Mouse (Mus musculus) heart, embryonic 11.5 days (tissue): Measurements from ENCODE around the gene Best2. TPM values are rescaled to one million over a fixed set of nuclear protein-coding genes. Genes with fewer than 3 reads are reported as not detected.

Source experiments
- ATAC-seq: fragments of 200-750 bp; cut with Nextera tagmentation; replicated peaks from 2 replicates; pipeline ENCODE4 v1.8.0; 2017; ENCODE audit warnings: moderate library complexity; ENCODE audit not compliant: insufficient number of reproducible peaks, low FRiP score, low TSS enrichment
- H3K27ac ChIP-seq: fragments of 300-500 bp; sonication (generic); 2 replicates; pipeline ENCODE4 v1.5.1; 2014; ENCODE audit warnings: mild to moderate bottlenecking, low read depth, low read length
- H3K27me3 ChIP-seq: fragments of 300-500 bp; sonication (generic); 2 replicates; pipeline ENCODE4 v1.6.1; 2014; ENCODE audit warnings: mild to moderate bottlenecking, low read length, mixed read lengths; ENCODE audit not compliant: control insufficient read depth, insufficient read depth
- H3K36me3 ChIP-seq: fragments of 300-500 bp; sonication (generic); 2 replicates; pipeline ENCODE4 v1.6.1; 2014; ENCODE audit warnings: mild to moderate bottlenecking, low read length, moderate library complexity, mixed read lengths; ENCODE audit not compliant: control insufficient read depth, insufficient read depth
- H3K4me1 ChIP-seq: fragments of 300-500 bp; sonication (generic); 2 replicates; pipeline ENCODE4 v1.6.1; 2014; ENCODE audit warnings: low read length; ENCODE audit not compliant: control insufficient read depth, insufficient read depth
- H3K4me2 ChIP-seq: fragments of 300-500 bp; sonication (generic); 2 replicates; pipeline ENCODE4 v1.6.1; 2014; ENCODE audit warnings: mild to moderate bottlenecking, moderate library complexity
- H3K4me3 ChIP-seq: fragments of 300-500 bp; sonication (generic); 2 replicates; pipeline ENCODE4 v1.5.1; 2014; ENCODE audit warnings: low read depth, low read length
- H3K9ac ChIP-seq: fragments of 300-500 bp; sonication (generic); 2 replicates; pipeline ENCODE4 v1.6.1; 2014; ENCODE audit warnings: mild to moderate bottlenecking, low read depth, low read length, moderate library complexity
- H3K9me3 ChIP-seq: fragments of 300-500 bp; sonication (generic); replicated peaks from 2 replicates; pipeline ENCODE4 v1.6.1; 2016; ENCODE audit warnings: low read length; ENCODE audit not compliant: control insufficient read depth
- WGBS: fragments of 180-500 bp; shearing (Covaris S2); extraction: QIAGEN DNeasy Blood & Tissue Kit; methylation state at CpG from one replicate; pipeline ENCODE4 v1.1.7; 2014; ENCODE audit not compliant: insufficient replicate concordance; 5-methylcytosine and 5-hydroxymethylcytosine counted together
- polyA plus RNA-seq: library from polyadenylated mRNA; unstranded; fragments of >200 nt; fragmentation: Nextera tagmentation; extraction: Ambion mirVana; gene quantifications from 2 replicates; pipeline ENCODE4 v1.2.1, GENCODE M21; 2014

Gene Best2
- polyA plus RNA-seq: not detected in 2 replicates

DNA sequence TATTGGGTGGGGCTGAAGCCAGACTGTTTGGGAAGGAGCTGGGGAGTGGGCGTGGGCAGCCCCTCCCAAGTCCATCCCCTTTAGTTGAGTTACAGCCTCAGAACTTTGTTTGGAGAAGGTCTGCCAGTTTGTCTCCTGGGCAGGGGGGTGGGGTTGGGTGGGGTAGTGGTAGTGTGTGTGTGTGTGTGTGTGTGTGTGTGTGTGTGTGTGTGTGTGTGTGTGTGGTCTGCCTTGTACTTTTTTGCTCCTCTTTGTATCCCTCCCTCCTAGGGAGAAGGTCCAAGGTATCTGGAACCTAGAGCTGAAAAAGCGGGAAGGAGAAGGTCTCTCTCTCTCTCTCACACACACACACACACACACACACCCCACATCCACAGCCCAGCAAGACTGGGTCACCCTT is at the start of gene Best2:
Best2 (minus strand) TSS at position 101 of the 400 bp plus-strand sequence.
- H3K27me3 ChIP-seq: peaks cover 43% of the 10 kb centered on the region
- H3K9ac ChIP-seq: no peak within 1 kb of the TSS
- H3K4me2 ChIP-seq: peak within 1 kb of the TSS; percentile 55
- peak within 1 kb of the TSS; percentile 30 for H3K4me3 ChIP-seq
- H3K9me3 ChIP-seq: no peaks in the 10 kb centered on the region
- 45% methylated on average over 2 of the region's 2 CpGs for WGBS
- no peak within 1 kb of the TSS for H3K27ac ChIP-seq
- ATAC-seq: no peak
- H3K36me3 ChIP-seq: peaks cover 7% of the 10 kb centered on the region
- H3K4me1 ChIP-seq: no peaks in the 10 kb centered on the region

GRCm38 (mm10) chr8:85062603-85063002 is 48.3 kb upstream of the Best2 start:
- no peaks in the 10 kb centered on the region for H3K4me1 ChIP-seq
- ATAC-seq: no peak
- no peaks in the 10 kb centered on the region for H3K9me3 ChIP-seq
- no peaks in the 10 kb centered on the region for H3K27me3 ChIP-seq
- peaks cover 3% of the 10 kb centered on the region; the same call in 1 of the 2 replicates for H3K36me3 ChIP-seq
- H3K4me3 ChIP-seq: no peak overlapping the region
- WGBS: 87% methylated on average over 4 of the region's 4 CpGs
- no peak overlapping the region for H3K4me2 ChIP-seq
- no peak overlapping the region for H3K27ac ChIP-seq
- H3K9ac ChIP-seq: no peak overlapping the region

DNA sequence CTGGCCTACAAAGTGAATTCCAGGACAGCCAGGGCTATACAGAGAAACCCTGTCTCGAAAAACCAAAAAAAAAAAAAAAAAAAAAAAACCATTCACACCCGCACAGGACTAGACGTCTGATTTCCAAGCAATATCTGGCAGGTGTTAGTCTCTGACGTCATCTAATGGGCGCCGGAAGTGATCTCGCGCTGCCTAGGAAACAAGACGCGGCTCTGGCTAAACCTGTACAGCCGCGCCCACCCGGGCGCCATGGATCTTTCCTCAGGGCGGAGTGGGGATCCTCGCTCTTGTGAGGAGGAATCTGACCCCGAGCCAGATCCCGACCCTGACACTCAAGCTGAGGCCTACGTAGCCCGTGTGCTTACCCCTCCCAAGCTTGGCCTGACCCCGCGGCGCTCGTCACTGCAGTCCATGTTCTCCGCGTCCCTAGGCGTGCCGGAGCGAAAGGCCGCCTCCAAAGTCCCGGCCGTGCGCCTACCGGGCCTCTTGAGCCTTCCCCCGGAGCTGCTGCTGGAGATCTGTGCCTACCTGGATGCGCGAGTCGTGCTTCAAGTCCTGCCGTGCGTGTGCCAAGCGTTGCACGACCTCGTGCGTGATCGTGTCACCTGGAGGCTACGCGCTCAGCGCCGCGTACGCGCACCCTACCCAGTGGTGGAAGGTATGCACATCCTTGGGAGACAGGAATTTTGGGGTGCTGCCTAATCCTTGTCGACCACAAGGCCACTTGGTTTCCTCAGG is 45.7 kb upstream of the Best2 start, which contains the start of gene Fbxw9:
Fbxw9 (plus strand) TSS at position 177 of the 738 bp plus-strand sequence.
- WGBS: under 1% methylated on average over 52 of the region's 53 CpGs
- peak within 1 kb of the TSS; percentile 70 for H3K9ac ChIP-seq
- ATAC-seq: peak; percentile 84
- H3K36me3 ChIP-seq: peaks cover 14% of the 10 kb centered on the region
- H3K4me1 ChIP-seq: no peaks in the 10 kb centered on the region
- no peaks in the 10 kb centered on the region for H3K27me3 ChIP-seq
- H3K27ac ChIP-seq: no peak within 1 kb of the TSS; the same call in 1 of the 2 replicates
- H3K9me3 ChIP-seq: no peaks in the 10 kb centered on the region
- peak within 1 kb of the TSS; percentile 79 for H3K4me3 ChIP-seq
- H3K4me2 ChIP-seq: peak within 1 kb of the TSS; percentile 94

DNA sequence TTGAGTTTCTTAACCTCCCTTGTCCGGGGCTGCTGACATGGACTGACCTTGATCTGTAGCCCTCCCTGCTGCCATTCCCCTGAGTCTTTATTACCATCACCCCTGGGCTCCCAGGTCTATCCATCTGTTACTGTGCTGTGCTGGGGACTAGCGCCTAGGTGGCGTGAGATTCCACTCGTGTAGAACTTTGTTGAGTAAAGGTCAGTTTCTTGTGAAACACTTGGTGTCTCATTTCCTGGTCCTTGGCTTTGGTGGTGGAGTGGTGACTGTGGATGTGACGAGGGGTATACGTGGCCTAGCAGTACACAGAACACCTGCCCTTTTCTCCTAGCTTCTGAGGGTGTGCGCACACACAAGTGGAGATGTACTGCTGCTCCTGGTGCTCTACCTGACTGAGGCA is 43.0 kb upstream of the Best2 start:
- Histone ChIP-seq H3K9me3 (no peaks in the 10 kb centered on the region), H3K27ac (no peak overlapping the region), H3K4me2 (no peak overlapping the region), H3K9ac (no peak overlapping the region), H3K4me3 (no peak overlapping the region), H3K27me3 (no peaks in the 10 kb centered on the region), H3K4me1 (no peaks in the 10 kb centered on the region), H3K36me3 (peaks cover 33% of the 10 kb centered on the region)
- 84% methylated on average over 7 of the region's 7 CpGs for WGBS
- no peak for ATAC-seq

GRCm38 (mm10) chr8:85043619-85044018 is 29.3 kb upstream of the Best2 start:
- Histone ChIP-seq H3K27ac (no peak overlapping the region), H3K4me2 (no peak overlapping the region), H3K9me3 (no peaks in the 10 kb centered on the region), H3K27me3 (no peaks in the 10 kb centered on the region), H3K9ac (no peak overlapping the region), H3K4me3 (no peak overlapping the region), H3K4me1 (peaks cover 5% of the 10 kb centered on the region), H3K36me3 (peaks cover 48% of the 10 kb centered on the region)
- 95% methylated on average over 6 of the region's 6 CpGs for WGBS
- no peak for ATAC-seq

DNA sequence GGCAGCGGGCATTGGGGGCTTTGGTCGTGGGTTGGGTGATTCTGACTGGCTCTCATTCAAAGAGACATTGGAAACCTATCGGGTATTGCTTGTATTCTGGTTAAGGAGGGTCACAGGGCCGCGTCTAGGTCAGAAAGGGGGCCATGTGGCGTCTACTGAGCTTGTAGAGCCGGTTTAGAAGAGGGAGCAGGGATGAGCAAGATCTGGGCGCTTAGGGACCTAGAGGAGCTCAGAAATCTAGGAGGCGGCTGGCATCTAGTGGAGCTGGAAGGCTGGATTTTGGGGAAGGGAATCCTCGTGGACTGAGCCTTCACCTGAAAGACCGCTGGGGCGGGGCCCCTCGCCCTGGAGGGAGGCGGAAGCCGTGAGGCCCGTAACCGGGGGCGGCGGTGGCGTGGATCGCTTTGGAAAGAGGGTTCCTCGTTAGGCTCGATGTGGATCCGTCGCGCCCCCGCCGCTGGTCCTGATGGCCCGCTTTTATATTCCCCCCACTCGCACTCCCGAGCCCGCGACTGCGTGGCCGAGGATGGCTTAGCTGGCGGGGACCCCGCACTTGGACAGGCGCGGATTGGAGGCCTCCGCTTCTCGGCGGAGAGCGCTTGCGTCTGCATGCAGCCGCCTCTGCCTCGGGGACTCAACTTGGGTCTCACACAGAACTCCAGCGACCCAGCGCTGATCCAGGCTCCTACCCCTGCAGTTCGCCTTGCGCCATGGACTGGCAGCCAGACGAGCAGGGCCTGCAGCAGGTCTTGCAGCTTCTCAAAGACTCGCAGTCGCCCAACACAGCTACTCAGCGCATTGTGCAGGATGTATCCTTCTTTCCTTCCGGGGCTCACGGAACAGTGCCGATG is 23.6 kb upstream of the Best2 start:
- Histone ChIP-seq H3K36me3 (peaks cover 16% of the 10 kb centered on the region), H3K4me3 (peak overlapping the region; percentile 94), H3K4me1 (peaks cover 22% of the 10 kb centered on the region), H3K4me2 (peak overlapping the region; percentile 97), H3K27me3 (no peaks in the 10 kb centered on the region), H3K9me3 (no peaks in the 10 kb centered on the region), H3K27ac (peak overlapping the region; percentile 99), H3K9ac (peak overlapping the region; percentile 94)
- ATAC-seq: no peak
- WGBS: under 1% methylated on average over 57 of the region's 57 CpGs

DNA sequence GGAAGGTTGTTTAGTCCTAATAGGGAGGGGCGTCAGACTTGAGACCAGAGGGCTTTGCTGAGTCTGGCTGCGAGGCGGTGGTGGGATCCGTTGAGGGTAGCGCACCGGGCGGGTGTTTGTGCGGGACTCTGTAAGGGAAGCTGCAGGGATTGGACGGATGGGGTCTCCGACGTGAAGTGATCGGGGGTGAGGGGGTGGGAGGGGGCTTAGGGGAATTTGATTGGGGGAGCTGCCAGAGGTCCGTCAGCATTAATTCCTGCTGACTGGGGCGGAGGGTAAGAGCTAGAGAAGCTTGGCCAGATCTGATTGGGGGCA is 23.0 kb upstream of the Best2 start:
- WGBS: 1% methylated on average over 14 of the region's 14 CpGs
- peak; percentile 26 for ATAC-seq
- Histone ChIP-seq H3K9ac (peak overlapping the region; percentile 94), H3K27ac (peak overlapping the region; percentile 99), H3K4me3 (peak overlapping the region; percentile 94), H3K27me3 (no peaks in the 10 kb centered on the region), H3K9me3 (no peaks in the 10 kb centered on the region), H3K4me1 (peaks cover 22% of the 10 kb centered on the region), H3K4me2 (peak overlapping the region; percentile 97), H3K36me3 (peaks cover 16% of the 10 kb centered on the region)

GRCm38 (mm10) chr8:85036718-85037365 is 22.5 kb upstream of the Best2 start, which contains the start of gene Tnpo2:
Gene Tnpo2, plus strand, starts transcription at chr8:85036915.
- Histone ChIP-seq H3K9ac (peak within 1 kb of the TSS; percentile 94), H3K27ac (peak within 1 kb of the TSS; percentile 99), H3K36me3 (peaks cover 20% of the 10 kb centered on the region), H3K4me1 (peaks cover 22% of the 10 kb centered on the region), H3K4me3 (peak within 1 kb of the TSS; percentile 94), H3K4me2 (peak within 1 kb of the TSS; percentile 97), H3K9me3 (no peaks in the 10 kb centered on the region), H3K27me3 (no peaks in the 10 kb centered on the region)
- WGBS: under 1% methylated on average over 57 of the region's 59 CpGs
- ATAC-seq: peak; percentile 92
